Mouse (Mus musculus) forebrain, embryonic 16.5 days (tissue): ENCODE measurements around the gene Ap4b1. TPM values are rescaled to one million over a fixed set of nuclear protein-coding genes. Genes with fewer than 3 reads are reported as not detected.

ENCODE experiments used
- ATAC-seq: fragments of 200-750 bp; cut with Nextera tagmentation; 2 replicates; pipeline ENCODE4 v1.8.0; 2017; ENCODE audit warnings: mild to moderate bottlenecking, moderate library complexity
- H3K27ac ChIP-seq: fragments of 300-500 bp; sonication (generic); 2 replicates; pipeline ENCODE4 v1.5.1; 2014; ENCODE audit warnings: low read length, control low read depth
- H3K27me3 ChIP-seq: fragments of 300-500 bp; sonication (generic); replicated peaks from 2 replicates; pipeline ENCODE4 v1.6.1; 2014; ENCODE audit warnings: low read length; ENCODE audit not compliant: control insufficient read depth, insufficient read depth
- H3K36me3 ChIP-seq: fragments of 300-500 bp; sonication (generic); 2 replicates; pipeline ENCODE4 v1.6.1; 2014; ENCODE audit not compliant: control insufficient read depth, insufficient read depth
- H3K4me1 ChIP-seq: fragments of 300-500 bp; sonication (generic); replicated peaks from 2 replicates; pipeline ENCODE4 v1.6.1; 2014; ENCODE audit warnings: low read length; ENCODE audit not compliant: control insufficient read depth, insufficient read depth
- H3K4me2 ChIP-seq: fragments of 300-500 bp; sonication (generic); 2 replicates; pipeline ENCODE4 v1.6.1; 2014; ENCODE audit warnings: mild to moderate bottlenecking, low read length, control low read depth
- H3K4me3 ChIP-seq: fragments of 300-500 bp; sonication (generic); replicated peaks from 2 replicates; pipeline ENCODE4 v1.5.1; 2014; ENCODE audit warnings: mild to moderate bottlenecking, low read length, control low read depth
- H3K9ac ChIP-seq: fragments of 300-500 bp; sonication (generic); replicated peaks from 2 replicates; pipeline ENCODE4 v1.6.1; 2014; ENCODE audit warnings: low read depth, low read length, control low read depth
- H3K9me3 ChIP-seq: fragments of 300-500 bp; sonication (generic); 2 replicates; pipeline ENCODE4 v1.6.1; 2016; ENCODE audit warnings: low read length; ENCODE audit not compliant: control insufficient read depth
- WGBS: fragments of 180-500 bp; shearing (Covaris S2); extraction: QIAGEN DNeasy Blood & Tissue Kit; methylation state at CpG from one replicate; pipeline ENCODE4 v1.1.7; 2014; 5-methylcytosine and 5-hydroxymethylcytosine counted together
- polyA plus RNA-seq: library from polyadenylated mRNA; unstranded; fragments of >200 nt; fragmentation: Nextera tagmentation; extraction: Ambion mirVana; gene quantifications from 2 replicates; pipeline ENCODE4 v1.2.1, GENCODE M21; 2015

The Ap4b1 gene
- 24.2 and 25.9 TPM in 2 replicates for polyA plus RNA-seq

DNA sequence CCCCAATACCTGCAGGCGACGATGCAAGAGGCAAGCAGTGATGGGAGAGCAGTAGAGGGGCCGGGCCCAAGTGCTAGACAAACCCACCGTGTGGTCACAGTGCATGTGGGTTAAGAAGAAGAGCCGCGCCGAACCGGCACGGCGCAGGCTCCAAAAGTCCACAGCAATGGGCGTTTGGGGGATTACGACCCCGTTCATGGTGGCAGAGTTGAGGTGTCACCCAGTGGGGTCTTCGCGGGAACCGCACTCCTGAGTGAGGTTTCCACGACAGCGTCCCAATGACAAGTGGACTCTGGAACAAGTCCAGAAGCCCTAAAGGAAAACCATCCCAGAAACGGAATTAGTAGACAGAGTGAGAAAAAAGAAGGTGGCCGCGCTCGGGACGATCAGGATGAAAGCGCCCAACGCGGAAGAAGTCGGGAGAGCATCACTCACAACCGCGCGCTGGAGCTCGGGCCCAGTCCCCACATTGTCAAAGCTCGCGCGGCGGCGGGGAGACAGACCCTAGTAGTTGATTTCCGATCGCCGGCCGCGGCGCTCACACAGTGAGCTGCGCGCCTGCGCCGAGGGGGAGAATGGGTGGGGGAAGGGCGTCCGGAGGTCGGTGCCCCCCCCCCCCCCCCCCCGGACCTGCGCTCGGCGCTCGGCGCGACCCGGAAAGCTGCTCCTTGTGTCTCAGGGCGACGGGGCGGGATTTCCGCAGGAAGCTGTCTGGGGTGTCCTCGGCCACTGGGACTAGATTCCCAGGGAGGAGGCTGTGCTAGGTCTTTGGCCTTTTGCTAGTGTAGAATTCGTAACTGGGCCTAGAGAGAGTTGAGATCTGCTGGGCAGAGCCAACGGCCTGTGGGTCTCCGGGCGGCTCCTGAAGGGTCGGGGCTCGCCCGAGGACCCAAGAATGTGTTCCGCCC is at the start of gene Ap4b1, which contains the start of the genes Dclre1b and Gm43064:
TSS of gene Ap4b1 (plus strand) at position 630 of the 908 bp plus-strand sequence.
TSS of gene Dclre1b (minus strand) at position 554 of the 908 bp plus-strand sequence.
TSS of gene Gm43064 (plus strand) at position 683 of the 908 bp plus-strand sequence.
- H3K4me2 ChIP-seq: peak within 1 kb of the TSS; percentile 81
- H3K9ac ChIP-seq: peak within 1 kb of the TSS; percentile 75
- H3K9me3 ChIP-seq: no peaks in the 10 kb centered on the region
- ATAC-seq: peak; percentile 99
- under 1% methylated on average over 60 of the region's 70 CpGs for WGBS
- peaks cover 7% of the 10 kb centered on the region; the same call in 1 of the 2 replicates for H3K36me3 ChIP-seq
- peaks cover 15% of the 10 kb centered on the region for H3K4me1 ChIP-seq
- H3K27me3 ChIP-seq: no peaks in the 10 kb centered on the region
- peak within 1 kb of the TSS; percentile 49 for H3K4me3 ChIP-seq
- peak within 1 kb of the TSS; percentile 87 for H3K27ac ChIP-seq

GRCm38 (mm10) chr3:103766789-103767188 is 42.5 kb upstream of the Ap4b1 start:
- WGBS: 58% methylated on average over 3 of the region's 3 CpGs
- ATAC-seq: no peak
- H3K27me3 ChIP-seq: no peaks in the 10 kb centered on the region

GRCm38 (mm10) chr3:103771531-103772130 is 37.7 kb upstream of the Ap4b1 start:
- no peak overlapping the region for H3K4me2 ChIP-seq
- H3K4me3 ChIP-seq: no peak overlapping the region
- peaks cover 7% of the 10 kb centered on the region; the same call in 1 of the 2 replicates for H3K4me1 ChIP-seq
- WGBS: 61% methylated on average over 9 of the region's 9 CpGs
- H3K9ac ChIP-seq: no peak overlapping the region
- H3K36me3 ChIP-seq: no peaks in the 10 kb centered on the region
- ATAC-seq: no peak
- H3K27ac ChIP-seq: no peak overlapping the region
- H3K27me3 ChIP-seq: no peaks in the 10 kb centered on the region
- H3K9me3 ChIP-seq: no peaks in the 10 kb centered on the region

More at GRCm38 (mm10) chr3:103766789-103767188, 42.5 kb upstream of the Ap4b1 start:
- Histone ChIP-seq H3K4me1 (peaks cover 3% of the 10 kb centered on the region; the same call in 1 of the 2 replicates), H3K9ac (no peak overlapping the region), H3K27ac (no peak overlapping the region), H3K36me3 (peaks cover 5% of the 10 kb centered on the region; the same call in 1 of the 2 replicates), H3K9me3 (no peaks in the 10 kb centered on the region), H3K4me2 (no peak overlapping the region), H3K4me3 (no peak overlapping the region)

- no peaks in the 10 kb centered on the region for H3K9me3 ChIP-seq
- peaks cover 7% of the 10 kb centered on the region; the same call in 1 of the 2 replicates for H3K4me1 ChIP-seq
- H3K36me3 ChIP-seq: peaks cover 7% of the 10 kb centered on the region; the same call in 1 of the 2 replicates
- no peak overlapping the region for H3K4me3 ChIP-seq
- no peak for ATAC-seq
- WGBS: 84% methylated on average over 4 of the region's 4 CpGs
- H3K9ac ChIP-seq: no peak overlapping the region
- no peak overlapping the region for H3K4me2 ChIP-seq
- H3K27ac ChIP-seq: no peak overlapping the region
- H3K27me3 ChIP-seq: no peaks in the 10 kb centered on the region
Observed at GRCm38 (mm10) chr3:103772846-103773245, 36.5 kb upstream of the Ap4b1 start.

DNA sequence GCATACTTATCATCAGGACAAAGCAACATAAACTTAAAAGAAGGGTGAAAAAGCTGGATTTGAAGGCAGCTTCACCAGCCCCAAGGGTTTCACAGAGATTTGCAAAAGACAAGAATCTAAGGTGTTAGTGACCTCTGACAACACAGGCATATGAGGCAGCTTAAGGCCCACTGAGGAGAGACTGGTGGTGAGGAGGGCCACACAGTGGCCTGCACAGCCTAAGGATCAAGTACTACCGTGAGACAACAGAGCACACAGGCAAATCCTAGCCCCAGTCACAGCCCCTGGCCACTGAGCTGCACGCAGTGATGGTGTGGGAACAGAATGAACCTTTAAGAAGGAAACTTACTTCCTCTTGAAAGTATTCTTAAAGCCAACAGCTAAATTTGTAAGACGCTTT is 35.8 kb upstream of the Ap4b1 start:
- ATAC-seq: no peak
- Histone ChIP-seq H3K4me2 (no peak overlapping the region), H3K4me3 (no peak overlapping the region), H3K36me3 (peaks cover 7% of the 10 kb centered on the region; the same call in 1 of the 2 replicates), H3K27ac (no peak overlapping the region), H3K4me1 (peaks cover 7% of the 10 kb centered on the region; the same call in 1 of the 2 replicates), H3K9ac (no peak overlapping the region), H3K27me3 (no peaks in the 10 kb centered on the region), H3K9me3 (no peaks in the 10 kb centered on the region)
- 88% methylated on average over 3 of the region's 3 CpGs for WGBS

DNA sequence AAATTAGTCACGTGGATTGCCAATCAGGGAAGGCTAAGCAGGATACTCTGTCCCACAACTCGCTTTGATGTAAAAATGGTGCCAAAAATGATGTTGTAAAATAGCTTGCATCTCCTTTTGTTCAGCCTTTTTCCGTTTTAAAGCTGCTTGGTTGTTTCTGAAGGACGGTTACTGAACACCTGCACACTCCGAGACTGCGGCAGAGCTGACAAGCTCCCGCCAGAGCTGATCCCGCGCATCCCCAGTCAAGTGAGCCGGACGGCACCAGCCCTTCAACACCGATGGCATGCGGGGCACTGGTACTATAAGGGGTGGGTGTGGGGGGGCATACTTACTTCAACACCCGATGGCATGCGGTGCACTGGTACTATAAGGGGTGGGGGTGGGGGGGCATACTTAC is 35.3 kb upstream of the Ap4b1 start:
- Histone ChIP-seq H3K9me3 (no peaks in the 10 kb centered on the region), H3K4me2 (no peak overlapping the region), H3K36me3 (peaks cover 7% of the 10 kb centered on the region; the same call in 1 of the 2 replicates), H3K27me3 (no peaks in the 10 kb centered on the region), H3K9ac (no peak overlapping the region), H3K4me1 (peaks cover 7% of the 10 kb centered on the region; the same call in 1 of the 2 replicates), H3K4me3 (no peak overlapping the region), H3K27ac (no peak overlapping the region)
- 73% methylated on average over 15 of the region's 15 CpGs for WGBS
- ATAC-seq: no peak

GRCm38 (mm10) chr3:103777940-103778339 is 31.4 kb upstream of the Ap4b1 start:
- WGBS: 79% methylated on average over 11 of the region's 11 CpGs
- no peak overlapping the region for H3K27ac ChIP-seq
- no peak overlapping the region for H3K9ac ChIP-seq
- H3K4me1 ChIP-seq: peaks cover 5% of the 10 kb centered on the region
- no peak overlapping the region for H3K4me2 ChIP-seq
- no peak overlapping the region for H3K4me3 ChIP-seq
- H3K36me3 ChIP-seq: peaks cover 7% of the 10 kb centered on the region; the same call in 1 of the 2 replicates
- H3K9me3 ChIP-seq: no peaks in the 10 kb centered on the region
- no peaks in the 10 kb centered on the region for H3K27me3 ChIP-seq
- ATAC-seq: no peak

GRCm38 (mm10) chr3:103778660-103779059 is 30.7 kb upstream of the Ap4b1 start:
- no peaks in the 10 kb centered on the region for H3K27me3 ChIP-seq
- no peak overlapping the region for H3K4me3 ChIP-seq
- H3K9me3 ChIP-seq: no peaks in the 10 kb centered on the region
- H3K9ac ChIP-seq: no peak overlapping the region
- no peak for ATAC-seq
- no peak overlapping the region for H3K4me2 ChIP-seq
- H3K36me3 ChIP-seq: peaks cover 7% of the 10 kb centered on the region; the same call in 1 of the 2 replicates
- no peak overlapping the region for H3K27ac ChIP-seq
- H3K4me1 ChIP-seq: peaks cover 3% of the 10 kb centered on the region
- WGBS: 90% methylated on average over 6 of the region's 6 CpGs

DNA sequence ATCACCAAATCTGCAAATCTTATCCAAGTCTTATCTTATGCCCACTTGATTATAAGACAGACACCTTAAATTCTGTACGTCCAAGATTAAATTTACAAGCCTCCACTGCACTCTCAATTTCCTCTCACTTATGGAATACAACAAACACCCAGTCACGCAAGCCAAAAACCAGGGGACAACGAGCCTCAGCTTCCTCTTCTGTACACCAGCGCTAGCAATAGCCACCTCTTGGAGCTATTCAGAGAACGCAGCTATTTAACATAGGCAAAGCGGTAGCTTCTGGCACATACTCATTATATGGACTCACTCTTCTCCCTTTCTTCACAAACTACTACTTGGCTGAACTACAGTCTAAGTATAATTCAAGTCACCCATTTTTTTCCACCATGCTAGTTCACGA is 30.1 kb upstream of the Ap4b1 start:
- H3K27ac ChIP-seq: no peak overlapping the region
- H3K4me3 ChIP-seq: no peak overlapping the region
- H3K27me3 ChIP-seq: no peaks in the 10 kb centered on the region
- no peak for ATAC-seq
- H3K9ac ChIP-seq: no peak overlapping the region
- peaks cover 3% of the 10 kb centered on the region for H3K4me1 ChIP-seq
- 60% methylated on average over 7 of the region's 7 CpGs for WGBS
- H3K9me3 ChIP-seq: no peaks in the 10 kb centered on the region
- no peak overlapping the region for H3K4me2 ChIP-seq
- H3K36me3 ChIP-seq: peaks cover 7% of the 10 kb centered on the region; the same call in 1 of the 2 replicates
